Mouse (Mus musculus): ENCODE results near the gene Zfp13.

Gene Zfp13

GRCm38 (mm10) chr17:23592208-23592925 lies 6.9 kb downstream of the Zfp13 start:
- peak; percentile 80 to 86 for DNase-seq (ENCODE audit: low spot score in 2 of 2)

GRCm38 (mm10) chr17:23587253-23587652 lies 12.0 kb downstream of the Zfp13 start:
- DNase-seq (ENCODE audit: low spot score in 2 of 2), result no peak

GRCm38 (mm10) chr17:23585721-23586491 lies 13.4 kb downstream of the Zfp13 start:
- no peak for DNase-seq (ENCODE audit: low spot score in 2 of 2)

GRCm38 (mm10) chr17:23584786-23585185 lies 14.5 kb downstream of the Zfp13 start:
- no peak for DNase-seq (ENCODE audit: low spot score in 2 of 2)

- DNase-seq (ENCODE audit: low spot score in 2 of 2), result no peak
Observed at GRCm38 (mm10) chr17:23575951-23576552, 23.2 kb downstream of the Zfp13 start.

- DNase-seq (ENCODE audit: low spot score in 2 of 2), result no peak
Observed at GRCm38 (mm10) chr17:23574130-23574529, 25.2 kb downstream of the Zfp13 start.

- no peak for DNase-seq (ENCODE audit: low spot score in 2 of 2)
Observed at GRCm38 (mm10) chr17:23572059-23572458, 27.2 kb downstream of the Zfp13 start.

- no peak for DNase-seq (ENCODE audit: low spot score in 2 of 2)
Observed at GRCm38 (mm10) chr17:23571084-23571483, 28.2 kb downstream of the Zfp13 start.

- peak; percentile 38 to 39 for DNase-seq (ENCODE audit: low spot score in 2 of 2)
Observed at GRCm38 (mm10) chr17:23570017-23570416, 29.3 kb downstream of the Zfp13 start.

- DNase-seq (ENCODE audit: low spot score in 2 of 2), result no peak
Observed at GRCm38 (mm10) chr17:23568370-23568769, 30.9 kb downstream of the Zfp13 start.

- no peak for DNase-seq (ENCODE audit: low spot score in 2 of 2)
Observed at GRCm38 (mm10) chr17:23566787-23567186, 32.5 kb downstream of the Zfp13 start.

GRCm38 (mm10) chr17:23564368-23564715 lies 34.9 kb downstream of the Zfp13 start:
- no peak for DNase-seq (ENCODE audit: low spot score in 2 of 2)

GRCm38 (mm10) chr17:23563595-23564367 lies 35.5 kb downstream of the Zfp13 start, which contains the start of gene Zfp213:
TSS of gene Zfp213 (minus strand) at chr17:23564238.
- DNase-seq (ENCODE audit: low spot score in 2 of 2), result peak; percentile 94

- peak in 1 of 2 experiments; percentile 26 for DNase-seq (ENCODE audit: low spot score in 2 of 2)
Observed at GRCm38 (mm10) chr17:23559767-23560166, 39.5 kb downstream of the Zfp13 start.

GRCm38 (mm10) chr17:23555243-23555916 lies 43.9 kb downstream of the Zfp13 start:
- DNase-seq (ENCODE audit: low spot score in 2 of 2), result no peak

- no peak for DNase-seq (ENCODE audit: low spot score in 2 of 2)
Observed at GRCm38 (mm10) chr17:23554321-23554720, 45.0 kb downstream of the Zfp13 start.

- DNase-seq (ENCODE audit: low spot score in 2 of 2), result no peak
Observed at GRCm38 (mm10) chr17:23553634-23554120, 45.6 kb downstream of the Zfp13 start.

GRCm38 (mm10) chr17:23552896-23553633 lies 46.2 kb downstream of the Zfp13 start:
- no peak for DNase-seq (ENCODE audit: low spot score in 2 of 2)

GRCm38 (mm10) chr17:23551963-23552362 lies 47.3 kb downstream of the Zfp13 start:
- no peak for DNase-seq (ENCODE audit: low spot score in 2 of 2)

- no peak for DNase-seq (ENCODE audit: low spot score in 2 of 2)
Observed at GRCm38 (mm10) chr17:23551416-23551815, 47.9 kb downstream of the Zfp13 start.
